Mouse (Mus musculus) monocyte, adult 5-6 weeks (primary cell): ENCODE data around the gene Glis2. TPM values are rescaled to one million over a fixed set of nuclear protein-coding genes. Genes with fewer than 3 reads are reported as not detected.
A peak's percentile ranks its signal among the peaks of the same experiment; 100 is the strongest.

Source experiments
- ATAC-seq: fragments of 153-309, 156-312 bp; replicated peaks from 2 replicates; pipeline ENCODE4 v1.8.0; 2017; ENCODE audit warnings: mild to moderate bottlenecking; ENCODE audit not compliant: low TSS enrichment, insufficient number of reproducible peaks, severe bottlenecking, poor library complexity, low FRiP score
- total RNA-seq: library from RNA; stranded (forward); fragments of 200-1000, 200-491, 200-594 nt; gene quantifications from 3 replicates; pipeline ENCODE4 v1.2.3, GENCODE M21; 2017

Gene Glis2
- 0.19 to 0.76 TPM (median 0.64 TPM) in 3 replicates for total RNA-seq

GRCm38 (mm10) chr16:4593971-4594813 is at the start of gene Glis2:
Gene Glis2, plus strand, starts transcription at chr16:4594713.
- no peak for ATAC-seq

GRCm38 (mm10) chr16:4544845-4545244 is 49.7 kb upstream of the Glis2 start:
- no peak for ATAC-seq

DNA sequence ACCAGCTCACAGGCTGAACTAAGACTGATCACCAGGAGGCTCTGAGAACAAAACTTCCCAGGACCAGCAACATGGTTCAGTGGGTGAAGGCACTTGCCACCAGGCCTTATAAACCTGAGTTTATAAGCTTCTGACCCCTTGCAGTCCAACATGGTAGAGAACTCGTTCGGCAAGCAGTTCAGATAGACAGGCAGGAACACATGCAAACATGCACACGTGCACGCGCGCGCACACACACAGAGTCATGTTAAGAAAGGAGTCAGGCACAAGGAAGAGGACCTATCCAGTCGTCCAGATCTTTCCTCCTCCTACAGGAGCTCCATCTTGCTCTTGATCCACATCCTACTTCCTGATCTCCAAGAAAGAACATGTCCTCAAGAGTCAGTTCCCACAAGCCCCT is 47.7 kb upstream of the Glis2 start:
- ATAC-seq: no peak

DNA sequence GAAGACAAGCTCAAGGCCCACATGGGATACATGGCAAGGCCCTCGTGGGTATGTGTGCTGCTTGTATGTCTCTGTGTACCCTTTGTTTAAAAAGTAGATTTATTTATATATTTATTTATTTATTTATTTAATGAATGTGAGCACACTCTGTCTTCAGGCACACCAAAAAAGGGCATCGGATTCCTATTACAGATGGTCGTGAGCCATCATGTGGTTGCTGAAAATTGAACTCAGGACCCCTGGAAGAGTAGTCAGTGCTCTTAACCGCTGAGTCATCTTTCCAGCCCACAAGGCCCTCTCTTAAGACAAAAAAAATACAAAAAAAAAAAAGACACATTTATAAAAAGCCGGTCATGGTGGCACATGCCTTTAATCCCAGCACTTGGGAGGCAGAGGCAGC is 46.9 kb upstream of the Glis2 start:
- no peak for ATAC-seq

- ATAC-seq: no peak
These were observed 45.4 kb upstream of the Glis2 start for GRCm38 (mm10) chr16:4548953-4549688.

GRCm38 (mm10) chr16:4551056-4551455 is 43.5 kb upstream of the Glis2 start:
- peak; percentile 81 for ATAC-seq

DNA sequence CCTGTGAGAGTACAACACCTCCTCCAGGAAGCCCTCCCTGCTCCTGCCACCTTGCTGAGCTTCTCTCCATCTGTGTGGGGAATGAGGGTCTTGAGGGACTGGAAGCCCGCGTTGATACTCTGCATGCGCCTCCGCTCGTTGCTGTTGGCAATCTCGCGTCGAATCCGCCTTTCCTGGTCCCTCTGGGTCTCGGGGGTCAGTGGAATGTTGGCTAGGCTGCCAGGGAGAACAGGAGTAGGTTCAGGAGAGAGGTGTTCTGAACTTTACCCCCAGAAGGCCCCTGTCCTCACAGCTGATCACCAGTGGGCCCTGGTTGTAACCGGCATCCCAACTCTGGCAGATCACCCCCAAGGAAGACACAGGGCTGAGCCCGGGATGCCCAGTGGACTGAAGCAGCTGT is 42.6 kb upstream of the Glis2 start:
- ATAC-seq: no peak

GRCm38 (mm10) chr16:4552829-4553550 is 41.5 kb upstream of the Glis2 start:
- ATAC-seq: no peak

DNA sequence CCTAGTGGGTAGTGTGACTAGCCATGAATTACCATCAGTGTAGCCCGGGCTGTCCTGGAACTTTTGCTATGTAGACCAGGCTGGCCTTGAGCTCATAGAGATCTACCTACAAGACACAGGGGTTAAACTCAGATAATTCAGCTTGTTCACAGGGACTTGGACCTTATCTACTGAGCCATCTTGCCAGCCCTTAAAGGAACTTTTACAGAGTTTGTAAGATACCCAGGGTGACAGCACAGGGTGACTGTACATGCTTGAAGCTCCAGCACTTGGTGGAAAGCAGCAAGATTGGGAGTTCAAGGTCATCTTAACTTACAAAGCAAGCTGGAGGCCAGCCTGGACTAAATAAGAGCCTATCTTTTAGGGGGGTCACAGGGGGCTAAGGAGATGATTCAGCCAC is 39.0 kb upstream of the Glis2 start:
- no peak for ATAC-seq

DNA sequence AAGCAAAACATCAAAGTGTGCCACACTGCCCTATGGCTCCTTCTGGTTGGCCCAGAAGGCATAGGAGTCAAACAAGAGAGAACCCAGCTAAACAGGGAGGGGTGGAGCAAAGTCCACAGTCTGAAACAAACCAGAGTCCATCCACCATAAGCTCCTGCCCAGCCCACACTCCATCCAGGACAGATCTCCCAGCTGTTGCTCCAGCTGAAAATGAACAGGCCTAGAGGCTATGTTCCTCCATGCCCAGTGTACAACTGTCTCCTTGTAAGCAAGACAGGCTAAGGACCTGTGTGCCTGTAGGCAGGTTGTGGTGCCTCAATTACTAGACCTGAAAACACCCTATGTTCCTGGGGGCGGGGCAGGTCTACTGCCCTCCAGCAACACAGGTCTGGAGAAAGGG is 37.4 kb upstream of the Glis2 start:
- ATAC-seq: no peak

- peak; percentile 24; the same call in 1 of the 2 replicates for ATAC-seq
These were observed 36.6 kb upstream of the Glis2 start for GRCm38 (mm10) chr16:4557949-4558348.

DNA sequence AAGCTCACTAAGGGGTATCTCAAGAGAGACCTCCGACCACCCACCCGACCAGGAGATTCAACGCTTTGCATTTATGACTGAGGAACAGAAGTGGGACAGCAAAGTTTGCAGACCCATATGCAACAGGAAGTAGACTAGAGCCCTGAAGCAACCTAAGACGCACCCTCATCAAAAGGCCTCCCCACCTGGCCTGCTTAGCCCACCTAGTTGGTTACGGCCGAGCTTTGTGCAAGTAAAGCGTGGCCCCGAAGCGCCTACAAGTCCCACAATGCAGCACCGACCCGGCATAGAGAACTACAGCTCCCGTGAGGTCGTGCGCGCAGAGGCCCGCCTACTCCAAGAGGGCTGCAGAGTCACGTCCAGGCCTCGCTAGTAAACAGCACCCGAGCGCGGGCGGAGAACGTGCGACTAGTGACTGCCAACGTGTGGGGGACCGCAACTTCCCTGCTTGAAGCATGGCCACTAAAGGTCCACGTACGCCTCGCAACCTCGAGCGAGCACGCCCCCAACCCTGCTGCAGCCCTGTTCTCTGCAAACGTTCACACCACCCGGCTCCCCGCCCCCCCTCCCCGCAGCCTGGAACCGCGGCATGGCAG is 36.0 kb upstream of the Glis2 start:
- peak; percentile 85 for ATAC-seq

DNA sequence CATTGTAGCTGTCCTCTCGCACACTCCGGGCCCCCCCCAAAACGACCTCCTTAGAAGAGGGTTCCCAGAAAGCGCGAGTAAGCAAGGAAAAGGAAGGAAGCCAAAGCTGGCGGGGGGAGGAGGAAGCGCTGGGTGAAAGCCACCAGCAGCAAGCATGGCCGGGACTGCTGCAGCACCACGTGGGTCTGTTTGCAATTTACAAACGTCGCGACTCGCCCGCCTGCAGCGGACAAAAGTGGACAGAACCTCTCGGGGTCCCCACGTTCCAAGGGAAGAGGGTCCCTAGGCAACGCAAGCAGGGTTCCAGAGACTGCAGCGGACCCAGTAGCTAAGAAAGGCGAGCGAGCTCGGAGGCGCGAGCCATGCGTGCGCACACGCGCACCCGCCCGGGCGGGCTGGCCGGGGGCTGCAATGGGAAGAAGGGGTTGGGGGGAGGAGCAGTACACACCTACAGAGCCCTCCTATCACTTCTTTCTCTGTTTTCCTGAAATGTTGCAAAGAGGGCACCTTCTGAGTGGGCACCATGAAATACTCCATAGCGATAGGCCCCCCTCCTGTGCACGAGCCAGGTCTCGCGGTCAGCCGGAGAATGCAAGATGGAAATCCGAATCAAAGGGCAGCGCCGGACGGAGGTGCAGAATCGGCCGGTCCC is 35.4 kb upstream of the Glis2 start:
- ATAC-seq: peak; percentile 10; the same call in 1 of the 2 replicates

- ATAC-seq: peak; percentile 27; the same call in 1 of the 2 replicates
These were observed 34.8 kb upstream of the Glis2 start, which contains the start of gene Tfap4 for GRCm38 (mm10) chr16:4559715-4560144. Gene Tfap4, minus strand, starts transcription at chr16:4559854.

- ATAC-seq: peak; percentile 14
These were observed 34.2 kb upstream of the Glis2 start for GRCm38 (mm10) chr16:4560145-4560952.

- ATAC-seq: peak; percentile 62; the same call in 1 of the 2 replicates
These were observed 26.6 kb upstream of the Glis2 start for GRCm38 (mm10) chr16:4567912-4568311.

- no peak for ATAC-seq
These were observed 23.8 kb upstream of the Glis2 start for GRCm38 (mm10) chr16:4570737-4571136.
